Mouse (Mus musculus) MEL (cell line): ENCODE data around the gene Stard7. TPM values are rescaled to one million over a fixed set of nuclear protein-coding genes. Genes with fewer than 3 reads are reported as not detected.
"Not testable (repeated sequence)": the region's sequence is repeated elsewhere in the genome, so short reads cannot be mapped to it uniquely, and the experiment has no call there.

ENCODE experiments used
- DNase-seq: peaks from one replicate; pipeline ENCODE4 v3.0.0; 2011; ENCODE audit warnings: low read depth, low spot score
- H3K27ac ChIP-seq: 2 replicates; pipeline ENCODE4 v1.5.1; 2012; ENCODE audit warnings: low read depth, mild to moderate bottlenecking, control low read depth, low read length, moderate library complexity; ENCODE audit not compliant: control insufficient read depth
- H3K27me3 ChIP-seq, 2 experiments: fragments of 150-350 bp in 1 of 2; sonication (generic) in 1 of 2; 2 replicates each; pipeline ENCODE4 v1.6.1; 2012; ENCODE audit warnings: low read length in 2 of 2, mild to moderate bottlenecking in 2 of 2, improper control_type of control experiment in 1 of 2, moderate library complexity in 1 of 2; ENCODE audit not compliant: insufficient read depth in 2 of 2, control insufficient read depth in 1 of 2
- H3K36me3 ChIP-seq, 2 experiments: 2 replicates each; pipeline ENCODE4 v1.6.1; 2012 to 2014; ENCODE audit warnings: low read length in 2 of 2, improper control_type of control experiment in 1 of 2, inconsistent platforms in 1 of 2, mild to moderate bottlenecking in 1 of 2; ENCODE audit not compliant: insufficient read depth in 2 of 2, control insufficient read depth in 1 of 2
- H3K4me1 ChIP-seq, 2 experiments: fragments of 150-350 bp in 1 of 2; sonication (generic) in 1 of 2; 2 replicates each; pipeline ENCODE4 v1.6.1; 2012; ENCODE audit warnings: low read length in 2 of 2, improper control_type of control experiment in 1 of 2, mild to moderate bottlenecking in 1 of 2; ENCODE audit not compliant: insufficient read depth in 2 of 2, control insufficient read depth in 1 of 2
- H3K4me3 ChIP-seq, 2 experiments: fragments of 150-350 bp in 1 of 2; sonication (generic) in 1 of 2; 2 replicates each; pipeline ENCODE4 v1.5.1; 2012; ENCODE audit warnings: low read depth in 2 of 2, low read length in 2 of 2, mild to moderate bottlenecking in 2 of 2, moderate library complexity in 2 of 2, control low read depth in 1 of 2, improper control_type of control experiment in 1 of 2; ENCODE audit not compliant: control insufficient read depth in 1 of 2, insufficient read depth in 1 of 2
- H3K79me2 ChIP-seq: 2 replicates; pipeline ENCODE4 v1.6.1; 2012; ENCODE audit warnings: mild to moderate bottlenecking, low read length, moderate library complexity; ENCODE audit not compliant: control insufficient read depth, poor library complexity, insufficient read depth
- H3K9ac ChIP-seq: 2 replicates; pipeline ENCODE4 v1.6.1; 2012; ENCODE audit warnings: low read depth, mild to moderate bottlenecking, control low read depth, low read length, moderate library complexity; ENCODE audit not compliant: control insufficient read depth, poor library complexity, severe bottlenecking
- H3K9me3 ChIP-seq: fragments of 150-350 bp; sonication (generic); replicated peaks from 2 replicates; pipeline ENCODE4 v1.6.1; 2012; ENCODE audit warnings: mild to moderate bottlenecking, low read length, improper control_type of control experiment, moderate library complexity; ENCODE audit not compliant: insufficient read depth
- CHD2 ChIP-seq: IDR thresholded peaks from 2 replicates; pipeline ENCODE4 v1.6.1; 2011; ENCODE audit warnings: low read length, improper control_type of control experiment
- CTCF ChIP-seq, 3 experiments: IDR thresholded peaks in 2 of 3; conservative IDR thresholded peaks in 1 of 3; 2 replicates each; pipeline ENCODE4 v1.5.1; 2011 to 2012; ENCODE audit warnings: low read length in 3 of 3, low read depth in 2 of 3, mild to moderate bottlenecking in 2 of 3, improper control_type of control experiment in 1 of 3, inconsistent platforms in 1 of 3, mixed read lengths in 1 of 3, moderate library complexity in 1 of 3; ENCODE audit not compliant: control insufficient read depth in 1 of 3, insufficient read depth in 1 of 3, poor library complexity in 1 of 3, severe bottlenecking in 1 of 3
- EP300 ChIP-seq, 2 experiments: IDR thresholded peaks; 2 replicates each; pipeline ENCODE4 v1.6.1; 2011; ENCODE audit warnings: improper control_type of control experiment in 2 of 2, low read length in 2 of 2, low read depth in 1 of 2, mild to moderate bottlenecking in 1 of 2
- GATA1 ChIP-seq: IDR thresholded peaks from 2 replicates; pipeline ENCODE4 v1.6.1; 2011; ENCODE audit warnings: low read depth, low read length, improper control_type of control experiment
- HCFC1 ChIP-seq: IDR thresholded peaks from 2 replicates; pipeline ENCODE4 v1.6.1; 2012; ENCODE audit warnings: low read depth, mild to moderate bottlenecking, inconsistent platforms, low read length, improper control_type of control experiment, moderate library complexity
- KAT2A ChIP-seq: conservative IDR thresholded peaks from 2 replicates; pipeline ENCODE4 v1.6.1; 2012; ENCODE audit warnings: low read depth, low read length, improper control_type of control experiment, inconsistent platforms
- MAFK ChIP-seq: IDR thresholded peaks from 2 replicates; pipeline ENCODE4 v1.6.1; 2011; ENCODE audit warnings: low read depth, mild to moderate bottlenecking, low read length, improper control_type of control experiment, borderline replicate concordance
- MAZ ChIP-seq: IDR thresholded peaks from 2 replicates; pipeline ENCODE4 v1.6.1; 2012; ENCODE audit warnings: low read depth, mild to moderate bottlenecking, inconsistent platforms, low read length, improper control_type of control experiment
- MXI1 ChIP-seq: IDR thresholded peaks from 2 replicates; pipeline ENCODE4 v1.6.1; 2011; ENCODE audit warnings: mild to moderate bottlenecking, low read depth, low read length, improper control_type of control experiment
- MYB ChIP-seq: IDR thresholded peaks from 2 replicates; pipeline ENCODE4 v1.6.1; 2011; ENCODE audit warnings: mild to moderate bottlenecking, low read depth, low read length, improper control_type of control experiment
- NRF1 ChIP-seq: IDR thresholded peaks from 2 replicates; pipeline ENCODE4 v1.6.1; 2014; ENCODE audit warnings: low read depth, mild to moderate bottlenecking, inconsistent platforms, low read length, improper control_type of control experiment, moderate library complexity; ENCODE audit not compliant: poor library complexity, insufficient read depth, severe bottlenecking
- POLR2A ChIP-seq, 2 experiments: IDR thresholded peaks; 2 replicates each; pipeline ENCODE4 v1.6.1; 2011 to 2012; ENCODE audit warnings: low read length in 2 of 2, mild to moderate bottlenecking in 2 of 2, control low read depth in 1 of 2, improper control_type of control experiment in 1 of 2, low read depth in 1 of 2, moderate library complexity in 1 of 2; ENCODE audit not compliant: control insufficient read depth in 1 of 2, insufficient read depth in 1 of 2, poor library complexity in 1 of 2
- POLR2AphosphoS2 ChIP-seq: IDR thresholded peaks from 2 replicates; pipeline ENCODE4 v1.6.1; 2011; ENCODE audit warnings: low read length, improper control_type of control experiment
- POLR2AphosphoS5 ChIP-seq: IDR thresholded peaks from 2 replicates; pipeline ENCODE4 v1.6.1; 2012; ENCODE audit warnings: low read depth, borderline replicate concordance, mild to moderate bottlenecking, inconsistent platforms, low read length, moderate library complexity, mixed read lengths
- RAD21 ChIP-seq: IDR thresholded peaks from 2 replicates; pipeline ENCODE4 v1.6.1; 2011; ENCODE audit warnings: mild to moderate bottlenecking, low read depth, low read length, improper control_type of control experiment
- RCOR1 ChIP-seq: IDR thresholded peaks from 2 replicates; pipeline ENCODE4 v1.6.1; 2012; ENCODE audit warnings: low read depth, mild to moderate bottlenecking, inconsistent platforms, low read length, improper control_type of control experiment
- TBP ChIP-seq: IDR thresholded peaks from 2 replicates; pipeline ENCODE4 v1.8.0; 2011; ENCODE audit warnings: low read depth, low read length, improper control_type of control experiment
- USF1 ChIP-seq: IDR thresholded peaks from 2 replicates; pipeline ENCODE4 v1.6.1; 2014; ENCODE audit warnings: low read depth, mild to moderate bottlenecking, inconsistent platforms, low read length, improper control_type of control experiment, moderate library complexity
- USF2 ChIP-seq, 2 experiments: IDR thresholded peaks; 2 replicates each; pipeline ENCODE4 v1.6.1; 2011 to 2012; ENCODE audit warnings: improper control_type of control experiment in 2 of 2, low read length in 2 of 2, borderline replicate concordance in 1 of 2, inconsistent platforms in 1 of 2, low read depth in 1 of 2, mild to moderate bottlenecking in 1 of 2; ENCODE audit not compliant: insufficient read depth in 1 of 2
- ZMIZ1 ChIP-seq: IDR thresholded peaks from 2 replicates; pipeline ENCODE4 v1.6.1; 2012; ENCODE audit warnings: low read depth, mild to moderate bottlenecking, inconsistent platforms, low read length, improper control_type of control experiment, moderate library complexity
- polyA plus RNA-seq, 2 experiments: library from polyadenylated mRNA; stranded (reverse) in 1 of 2; unstranded in 1 of 2; fragments of >175 nt in 1 of 2; fragments of >200 nt in 1 of 2; gene quantifications; 2 replicates each; pipeline versions ENCODE4 v1.2.1 to v1.2.4; 2012; ENCODE audit warnings: low replicate concordance in 2 of 2, low read depth in 1 of 2; ENCODE audit not compliant: insufficient read length in 2 of 2, insufficient read depth in 1 of 2, missing spikeins in 1 of 2
- total RNA-seq: library from RNA; depleted of rRNA; stranded (reverse); fragments of 300-350 nt; gene quantifications from 2 replicates; pipeline ENCODE4 v1.2.3, GENCODE M21; 2012

Stard7 gene
- total and polyA plus RNA-seq, 3 experiments = 87.7 to 134 (median 87.9) TPM

- TF ChIP-seq GATA1 = 0 out of 2 replicates have a peak, but pooled peaks have one; percentile 24
- 0 out of 2 replicates have a peak, but pooled peaks have one; percentile 40 for TF ChIP-seq TBP
- peak; percentile 50 for DNase-seq
- H3K36me3 ChIP-seq, H3K79me2 ChIP-seq, H3K27me3 ChIP-seq, H3K9me3 ChIP-seq, H3K9ac ChIP-seq, H3K4me1 ChIP-seq, H3K27ac ChIP-seq, H3K4me3 ChIP-seq: not testable (repeated sequence)
Observed at GRCm38 (mm10) chr2:127304192-127304591, 34.2 kb downstream of the Stard7 start.

- no peak overlapping the region for H3K9ac ChIP-seq
- no peaks in the 10 kb centered on the region for H3K27me3 ChIP-seq
- H3K4me1 ChIP-seq = no peaks in the 10 kb centered on the region
- no peaks in the 10 kb centered on the region for H3K9me3 ChIP-seq
- H3K4me3 ChIP-seq = no peak overlapping the region
- no peak overlapping the region for H3K27ac ChIP-seq
- TF ChIP-seq MAZ = no peak
- no peak for TF ChIP-seq GATA1
- TF ChIP-seq MYB = no peak
- 0 out of 2 replicates have a peak, but pooled peaks have one; percentile 13 for TF ChIP-seq TBP
- H3K36me3 ChIP-seq = no peaks in the 10 kb centered on the region
- DNase-seq = peak; percentile 38
- no peaks in the 10 kb centered on the region for H3K79me2 ChIP-seq
Observed at GRCm38 (mm10) chr2:127304609-127305210, 34.7 kb downstream of the Stard7 start.

GRCm38 (mm10) chr2:127306123-127306522 is 36.1 kb downstream of the Stard7 start:
- Histone ChIP-seq H3K9me3 (no peaks in the 10 kb centered on the region), H3K4me1 (no peaks in the 10 kb centered on the region), H3K9ac (no peak overlapping the region), H3K36me3 (no peaks in the 10 kb centered on the region), H3K27ac (no peak overlapping the region), H3K27me3 (no peaks in the 10 kb centered on the region), H3K79me2 (no peaks in the 10 kb centered on the region), H3K4me3 (no peak overlapping the region)
- TF ChIP-seq HCFC1 (no peak), CTCF (IDR thresholded peaks at IDR 0.05 in 2 of 3, conservative IDR thresholded peaks at IDR 0.05 in 1 of 3; ENCODE audit: control insufficient read depth in 1 of 3, insufficient read depth in 1 of 3, low read depth in 2 of 3, low read length in 3 of 3, poor library complexity in 1 of 3, severe bottlenecking in 1 of 3) (peak in 1 of 3 experiments; percentile 0; a peak in 1 of 6 replicates), NRF1 (no peak), KAT2A (no peak)
- DNase-seq = no peak

- H3K27me3 ChIP-seq = no peaks in the 10 kb centered on the region
- no peaks in the 10 kb centered on the region for H3K36me3 ChIP-seq
- no peak for DNase-seq
- TF ChIP-seq USF1 = no peak
- TF ChIP-seq ZMIZ1 = no peak
- TF ChIP-seq RAD21 = no peak
- TF ChIP-seq HCFC1 = no peak
- no peak for TF ChIP-seq USF2 (IDR thresholded peaks at IDR 0.05; ENCODE audit: borderline replicate concordance in 1 of 2, insufficient read depth in 1 of 2, low read depth in 1 of 2, low read length in 2 of 2)
- no peak for TF ChIP-seq POLR2AphosphoS5
- TF ChIP-seq MAFK = no peak
- no peak for TF ChIP-seq POLR2A (IDR thresholded peaks at IDR 0.05; ENCODE audit: control insufficient read depth in 1 of 2, insufficient read depth in 1 of 2, low read depth in 1 of 2, low read length in 2 of 2, poor library complexity in 1 of 2)
- no peak for TF ChIP-seq RCOR1
- TF ChIP-seq CHD2 = no peak
- no peak for TF ChIP-seq MXI1
- TF ChIP-seq POLR2AphosphoS2 = no peak
- no peak for TF ChIP-seq MYB
- no peak for TF ChIP-seq EP300 (IDR thresholded peaks at IDR 0.05; ENCODE audit: low read depth in 1 of 2, low read length in 2 of 2)
Observed at GRCm38 (mm10) chr2:127307179-127307578, 37.2 kb downstream of the Stard7 start.

More at GRCm38 (mm10) chr2:127307179-127307578, 37.2 kb downstream of the Stard7 start:
- Histone ChIP-seq H3K4me3 (no peak overlapping the region), H3K4me1 (no peaks in the 10 kb centered on the region), H3K79me2 (no peaks in the 10 kb centered on the region), H3K9ac (no peak overlapping the region), H3K9me3 (no peaks in the 10 kb centered on the region), H3K27ac (no peak overlapping the region)
